ENCODE assay signal across 8 mouse cellular contexts in the genomic region with DNA sequence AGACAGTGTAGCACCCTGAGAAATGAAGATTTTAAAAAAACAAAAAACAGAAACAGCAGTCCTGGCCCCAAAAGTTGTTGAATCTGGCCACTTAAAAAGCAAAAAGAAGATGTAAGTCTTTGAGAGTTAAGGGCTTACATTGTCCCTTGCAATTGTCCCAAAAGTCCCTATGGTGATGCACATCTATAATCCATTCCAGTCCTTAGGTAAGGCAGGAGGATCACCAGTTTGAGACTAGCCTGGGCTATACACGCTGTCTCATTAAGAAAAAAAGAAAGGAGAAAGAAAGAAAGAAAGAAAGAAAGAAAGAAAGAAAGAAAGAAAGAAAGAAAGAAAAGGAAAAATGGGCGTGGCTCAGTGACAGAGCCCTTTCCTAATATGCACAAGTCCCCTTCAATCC. TPM values are rescaled to one million over a fixed set of nuclear protein-coding genes. Genes with fewer than 3 reads are reported as not detected.
A peak's percentile ranks its signal among the peaks of the same experiment; 100 is the strongest.
DNase-seq lines count a peak whose midpoint lies in the region; ATAC-seq and TF ChIP-seq lines count a peak whose summit lies in the region.

No protein-coding gene starts in this region.

- no peak for DNase-seq in heart, adult 9 months (ENCODE audit: low spot score in 2 of 2)
- DNase-seq in hindbrain, embryonic 14.5 days (ENCODE audit: low spot score), result no peak
- DNase-seq in right cerebral cortex, postnatal 36 days (ENCODE audit: low spot score in 2 of 2), result no peak
- DNase-seq in MN1 (ENCODE audit: low spot score), result no peak
- DNase-seq in testis, postnatal 14 days (ENCODE audit: low spot score), result no peak

- WGBS in heart, embryonic 15.5 days, result 31% methylated on average over 2 of the region's 2 CpGs
- 17% methylated on average over 2 of the region's 2 CpGs for WGBS in hindbrain, embryonic 14.5 days
- WGBS in midbrain, embryonic 13.5 days, result 26% methylated on average over 2 of the region's 2 CpGs

- no peak for ATAC-seq in heart, embryonic 15.5 days (replicated peaks; ENCODE audit: insufficient number of reproducible peaks, insufficient read depth, low FRiP score, low read depth)
- peak; percentile 9; the same call in 1 of the 2 replicates for ATAC-seq in hindbrain, embryonic 14.5 days (ENCODE audit: low FRiP score)
- ATAC-seq in midbrain, embryonic 13.5 days, result peak; percentile 54

- H3K9ac ChIP-seq in heart, embryonic 15.5 days, result no peak overlapping the region
- H3K9ac ChIP-seq in hindbrain, embryonic 14.5 days, result peak overlapping the region; percentile 64
- H3K9ac ChIP-seq in midbrain, embryonic 13.5 days (replicated peaks), result peak overlapping the region; percentile 68

- no peaks in the 10 kb centered on the region for H3K9me3 ChIP-seq in heart, embryonic 15.5 days (replicated peaks)
- no peaks in the 10 kb centered on the region for H3K9me3 ChIP-seq in hindbrain, embryonic 14.5 days (ENCODE audit: control insufficient read depth, low read length)
- no peaks in the 10 kb centered on the region for H3K9me3 ChIP-seq in midbrain, embryonic 13.5 days

- peak overlapping the region; percentile 54 for H3K4me3 ChIP-seq in heart, embryonic 15.5 days
- H3K4me3 ChIP-seq in cortical plate, adult 2 months (ENCODE audit: insufficient read depth, low read length), result peak overlapping the region; percentile 39; the same call in 1 of the 2 replicates
- H3K4me3 ChIP-seq in hindbrain, embryonic 14.5 days (replicated peaks; ENCODE audit: low read length), result peak overlapping the region; percentile 34
- H3K4me3 ChIP-seq in midbrain, embryonic 13.5 days (replicated peaks), result peak overlapping the region; percentile 42

- no peaks in the 10 kb centered on the region for H3K36me3 ChIP-seq in heart, embryonic 15.5 days
- H3K36me3 ChIP-seq in hindbrain, embryonic 14.5 days (replicated peaks; ENCODE audit: control insufficient read depth, insufficient read depth), result no peaks in the 10 kb centered on the region
- no peaks in the 10 kb centered on the region for H3K36me3 ChIP-seq in midbrain, embryonic 13.5 days

- no peak for TF ChIP-seq POLR2A in cortical plate, adult 2 months (IDR thresholded peaks at IDR 0.05; ENCODE audit: extremely low read depth, insufficient read depth, low read length)

- H3K27me3 ChIP-seq in heart, embryonic 15.5 days, result no peaks in the 10 kb centered on the region
- H3K27me3 ChIP-seq in hindbrain, embryonic 14.5 days (ENCODE audit: control insufficient read depth, insufficient read depth, low read length), result no peaks in the 10 kb centered on the region
- H3K27me3 ChIP-seq in midbrain, embryonic 13.5 days, result no peaks in the 10 kb centered on the region

- H3K27ac ChIP-seq in heart, embryonic 15.5 days, result peak overlapping the region; percentile 85
- H3K27ac ChIP-seq in cortical plate, adult 2 months (ENCODE audit: insufficient read depth, low read length), result 0 out of 2 replicates have a peak overlapping the region, but pooled peaks have one; percentile 51
- H3K27ac ChIP-seq in hindbrain, embryonic 14.5 days, result peak overlapping the region; percentile 95
- peak overlapping the region; percentile 93 for H3K27ac ChIP-seq in midbrain, embryonic 13.5 days

- peak overlapping the region; percentile 81 for H3K4me2 ChIP-seq in heart, embryonic 15.5 days
- peak overlapping the region; percentile 59 for H3K4me2 ChIP-seq in hindbrain, embryonic 14.5 days (replicated peaks)
- H3K4me2 ChIP-seq in midbrain, embryonic 13.5 days (replicated peaks), result peak overlapping the region; percentile 63

- peaks cover 62% of the 10 kb centered on the region for H3K4me1 ChIP-seq in heart, embryonic 15.5 days (replicated peaks)
- peaks cover 4% of the 10 kb centered on the region for H3K4me1 ChIP-seq in cortical plate, adult 2 months (ENCODE audit: control insufficient read depth, insufficient read depth, low read length)
- H3K4me1 ChIP-seq in hindbrain, embryonic 14.5 days (replicated peaks; ENCODE audit: control insufficient read depth, insufficient read depth, low read length), result peaks cover 43% of the 10 kb centered on the region
- H3K4me1 ChIP-seq in midbrain, embryonic 13.5 days (replicated peaks), result peaks cover 31% of the 10 kb centered on the region

- no peak for TF ChIP-seq CTCF in cortical plate, adult 2 months (IDR thresholded peaks at IDR 0.05; ENCODE audit: extremely low read depth, insufficient read depth, low read length)

RNA-seq across cellular contexts. Expression of gene Itpkb, which starts 34.4 kb away (rescaled TPM):
- polyA plus RNA-seq in heart, embryonic 15.5 days (2015; fragmentation: Nextera tagmentation; extraction: Ambion mirVana), result 6.1 and 7.5 TPM in 2 replicates
- 8.0 and 8.1 TPM in 2 replicates for polyA plus RNA-seq in cortical plate, adult 2 months (2012; rRNA removed)
- 2.7 and 3.0 TPM in 2 replicates for polyA plus RNA-seq in hindbrain, embryonic 14.5 days (2014; fragmentation: Nextera tagmentation; extraction: Ambion mirVana)
- 2.2 and 2.5 TPM in 2 replicates for polyA plus RNA-seq in midbrain, embryonic 13.5 days (2015; fragmentation: Nextera tagmentation; extraction: Ambion mirVana)
